Mouse (Mus musculus) midbrain, postnatal 0 days (tissue): ENCODE measurements around the gene Hnrnpl. TPM values are rescaled to one million over a fixed set of nuclear protein-coding genes. Genes with fewer than 3 reads are reported as not detected.
A peak's percentile ranks its signal among the peaks of the same experiment; 100 is the strongest.
"Not testable (repeated sequence)": the region's sequence is repeated elsewhere in the genome, so short reads cannot be mapped to it uniquely, and the experiment has no call there.

ENCODE experiments used
- ATAC-seq: fragments of 200-750 bp; cut with Nextera tagmentation; 2 replicates; pipeline ENCODE4 v1.8.0; 2017; ENCODE audit warnings: moderate number of reproducible peaks, mild to moderate bottlenecking, moderate TSS enrichment, moderate library complexity; ENCODE audit not compliant: low FRiP score
- DNase-seq: peaks from one replicate; pipeline ENCODE4 v3.0.0-alpha.2; 2015; ENCODE audit warnings: low spot score
- H3K27ac ChIP-seq: fragments of 300-500 bp; sonication (generic); 2 replicates; pipeline ENCODE4 v1.5.1; 2014; ENCODE audit warnings: low read depth, mild to moderate bottlenecking, low read length, mixed read lengths
- H3K27me3 ChIP-seq: fragments of 300-500 bp; sonication (generic); 2 replicates; pipeline ENCODE4 v1.6.1; 2014; ENCODE audit warnings: low read length, control low read depth, mixed read lengths; ENCODE audit not compliant: insufficient read depth
- H3K36me3 ChIP-seq: fragments of 300-500 bp; sonication (generic); 2 replicates; pipeline ENCODE4 v1.6.1; 2014; ENCODE audit warnings: low read length, control low read depth, mixed read lengths; ENCODE audit not compliant: insufficient read depth
- H3K4me1 ChIP-seq: fragments of 300-500 bp; sonication (generic); 2 replicates; pipeline ENCODE4 v1.6.1; 2014; ENCODE audit warnings: mild to moderate bottlenecking, control low read depth, antibody characterized with exemption, low read length, mixed read lengths; ENCODE audit not compliant: insufficient read depth
- H3K4me2 ChIP-seq: fragments of 300-500 bp; sonication (generic); 2 replicates; pipeline ENCODE4 v1.6.1; 2014; ENCODE audit warnings: low read depth, mild to moderate bottlenecking, low read length, mixed read lengths; ENCODE audit not compliant: poor library complexity, severe bottlenecking
- H3K4me3 ChIP-seq: fragments of 300-500 bp; sonication (generic); 2 replicates; pipeline ENCODE4 v1.5.1; 2014; ENCODE audit warnings: low read depth, mild to moderate bottlenecking, low read length, moderate library complexity
- H3K9ac ChIP-seq: fragments of 300-500 bp; sonication (generic); replicated peaks from 2 replicates; pipeline ENCODE4 v1.6.1; 2014; ENCODE audit warnings: mild to moderate bottlenecking, low read length, moderate library complexity, mixed read lengths; ENCODE audit not compliant: poor library complexity, severe bottlenecking
- H3K9me3 ChIP-seq: fragments of 300-500 bp; sonication (generic); 2 replicates; pipeline ENCODE4 v1.6.1; 2016; ENCODE audit warnings: low read length, control low read depth
- CTCF ChIP-seq: IDR thresholded peaks from 2 replicates; pipeline ENCODE4 v1.5.1; 2016; ENCODE audit warnings: antibody characterized with exemption, mild to moderate bottlenecking
- WGBS: fragments of 180-500 bp; shearing (Covaris S2); extraction: QIAGEN DNeasy Blood & Tissue Kit; methylation state at CpG from one replicate; pipeline ENCODE4 v1.1.7; 2014; 5-methylcytosine and 5-hydroxymethylcytosine counted together
- polyA plus RNA-seq: library from polyadenylated mRNA; unstranded; fragments of >200 nt; fragmentation: Nextera tagmentation; extraction: Ambion mirVana; gene quantifications from 2 replicates; pipeline ENCODE4 v1.2.1, GENCODE M21; 2015
- total RNA-seq: library from RNA; depleted of rRNA; stranded (reverse); fragments of >200 nt; gene quantifications from 2 replicates; pipeline ENCODE4 v1.2.3, GENCODE M21; 2014

Hnrnpl gene
- total and polyA plus RNA-seq, 2 experiments from 2014 or later = 175 to 265 TPM

DNA sequence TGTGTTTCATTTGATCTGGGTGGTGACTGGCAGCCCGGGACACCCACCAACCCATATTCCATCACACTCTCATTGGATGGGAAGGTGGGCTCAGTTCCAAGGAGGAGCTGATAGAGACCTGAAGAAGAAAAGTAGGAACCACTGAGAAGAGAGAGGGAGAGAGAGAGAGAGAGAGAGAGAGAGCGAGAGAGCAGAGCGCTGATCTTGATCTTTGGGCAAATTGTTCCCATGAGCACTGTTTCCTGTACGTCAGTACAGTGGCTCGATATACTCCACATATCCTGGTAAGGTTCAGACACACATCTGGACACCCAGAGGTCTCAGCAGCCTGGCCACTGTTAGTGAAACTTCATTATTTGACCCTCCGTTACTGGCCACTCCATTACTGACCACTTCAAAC, 55.2 kb downstream of the Hnrnpl start, which contains the start of gene Lgals7:
TSS of gene Lgals7 (plus strand) at position 314 of the 400 bp plus-strand sequence.
- H3K4me2 ChIP-seq = no peak within 1 kb of the TSS
- 81% methylated on average over 6 of the region's 6 CpGs for WGBS
- no peak within 1 kb of the TSS for H3K27ac ChIP-seq
- no peaks in the 10 kb centered on the region for H3K4me1 ChIP-seq
- H3K36me3 ChIP-seq = no peaks in the 10 kb centered on the region
- ATAC-seq = no peak
- TF ChIP-seq CTCF = no peak
- no peak within 1 kb of the TSS for H3K9ac ChIP-seq
- no peak for DNase-seq
- H3K9me3 ChIP-seq = no peaks in the 10 kb centered on the region
- H3K4me3 ChIP-seq = no peak within 1 kb of the TSS
- no peaks in the 10 kb centered on the region for H3K27me3 ChIP-seq

DNA sequence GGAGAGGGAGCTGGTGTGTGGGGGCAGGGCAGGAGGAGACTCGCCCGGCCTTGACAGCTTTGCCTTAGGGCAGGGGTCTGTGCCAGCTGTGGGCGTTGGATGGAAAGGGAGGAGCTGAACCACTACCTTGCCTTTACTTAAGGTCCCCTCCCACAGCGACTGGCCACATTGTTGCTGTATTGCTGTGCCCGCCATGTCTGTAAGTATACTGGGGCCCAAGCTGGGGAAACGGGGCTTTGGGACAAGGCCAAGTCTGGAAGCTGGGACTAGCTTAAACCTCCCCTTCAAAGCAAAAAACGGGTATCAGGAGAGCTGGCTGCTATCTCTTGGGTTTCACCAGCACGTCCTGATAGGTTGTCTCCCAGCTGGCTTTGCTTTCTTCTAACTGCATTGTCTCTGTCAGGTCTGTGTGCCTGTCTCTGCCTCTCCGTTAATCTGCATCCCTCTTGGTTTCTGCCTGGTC, 56.0 kb downstream of the Hnrnpl start:
- 35% methylated on average over 9 of the region's 9 CpGs for WGBS
- Histone ChIP-seq H3K4me1 (no peaks in the 10 kb centered on the region), H3K4me2 (no peak overlapping the region), H3K4me3 (no peak overlapping the region), H3K9ac (no peak overlapping the region), H3K36me3 (no peaks in the 10 kb centered on the region), H3K9me3 (no peaks in the 10 kb centered on the region), H3K27ac (no peak overlapping the region), H3K27me3 (no peaks in the 10 kb centered on the region)
- DNase-seq = no peak
- ATAC-seq = no peak
- no peak for TF ChIP-seq CTCF

DNA sequence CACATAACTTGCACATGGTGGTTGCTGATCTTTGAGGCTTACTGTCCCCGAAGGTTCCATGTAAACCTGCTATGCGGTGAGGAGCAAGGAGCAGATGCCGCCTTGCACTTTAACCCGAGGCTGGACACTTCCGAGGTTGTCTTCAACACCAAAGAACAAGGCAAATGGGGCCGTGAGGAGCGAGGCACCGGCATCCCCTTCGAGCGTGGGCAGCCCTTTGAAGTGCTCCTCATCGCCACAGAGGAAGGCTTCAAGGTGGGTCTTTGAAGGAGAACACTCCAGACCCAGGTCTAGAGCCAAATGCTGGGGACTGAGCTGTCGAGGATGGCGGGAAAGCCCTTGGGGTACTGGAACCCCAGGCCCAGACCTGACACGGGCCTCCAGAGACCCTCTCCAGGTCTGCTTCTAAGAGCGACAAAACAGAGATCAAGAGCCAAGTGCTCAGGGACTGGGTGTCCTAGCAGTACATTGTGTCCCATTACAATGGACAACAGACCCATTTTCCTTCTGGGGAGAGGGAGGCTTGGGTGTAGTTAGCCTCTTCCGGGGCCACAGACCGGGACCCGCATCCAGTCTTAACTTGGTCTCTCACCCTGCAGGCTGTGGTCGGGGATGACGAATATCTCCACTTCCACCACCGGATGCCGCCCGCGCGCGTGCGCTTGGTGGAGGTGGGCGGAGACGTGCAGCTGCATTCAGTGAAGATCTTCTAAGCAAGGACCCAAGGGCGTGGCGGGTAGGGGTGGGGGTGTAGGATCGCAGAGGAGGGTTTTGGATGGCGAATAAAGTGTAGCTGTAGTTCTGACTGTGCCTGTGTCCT, 57.4 kb downstream of the Hnrnpl start:
- H3K4me1 ChIP-seq = no peaks in the 10 kb centered on the region
- no peaks in the 10 kb centered on the region for H3K36me3 ChIP-seq
- ATAC-seq (peak; percentile 65; the same call in 1 of the 2 replicates), DNase-seq (peak; percentile 37)
- TF ChIP-seq CTCF = peak; percentile 46
- H3K27ac ChIP-seq = no peak overlapping the region
- peak overlapping the region; percentile 22 for H3K4me3 ChIP-seq
- no peaks in the 10 kb centered on the region for H3K9me3 ChIP-seq
- 51% methylated on average over 33 of the region's 33 CpGs for WGBS
- peak overlapping the region; percentile 46 for H3K4me2 ChIP-seq
- no peaks in the 10 kb centered on the region for H3K27me3 ChIP-seq
- no peak overlapping the region for H3K9ac ChIP-seq

- no peak overlapping the region for H3K4me2 ChIP-seq
- DNase-seq (no peak), ATAC-seq (no peak)
- H3K9ac ChIP-seq = no peak overlapping the region
- no peaks in the 10 kb centered on the region for H3K27me3 ChIP-seq
- no peak overlapping the region for H3K27ac ChIP-seq
- TF ChIP-seq CTCF = no peak
- no peaks in the 10 kb centered on the region for H3K4me1 ChIP-seq
- no peaks in the 10 kb centered on the region for H3K9me3 ChIP-seq
- no peak overlapping the region for H3K4me3 ChIP-seq
- no peaks in the 10 kb centered on the region for H3K36me3 ChIP-seq
- WGBS = 94% methylated on average over 28 of the region's 28 CpGs
Observed at GRCm38 (mm10) chr7:28866769-28867507, 58.6 kb downstream of the Hnrnpl start.

DNA sequence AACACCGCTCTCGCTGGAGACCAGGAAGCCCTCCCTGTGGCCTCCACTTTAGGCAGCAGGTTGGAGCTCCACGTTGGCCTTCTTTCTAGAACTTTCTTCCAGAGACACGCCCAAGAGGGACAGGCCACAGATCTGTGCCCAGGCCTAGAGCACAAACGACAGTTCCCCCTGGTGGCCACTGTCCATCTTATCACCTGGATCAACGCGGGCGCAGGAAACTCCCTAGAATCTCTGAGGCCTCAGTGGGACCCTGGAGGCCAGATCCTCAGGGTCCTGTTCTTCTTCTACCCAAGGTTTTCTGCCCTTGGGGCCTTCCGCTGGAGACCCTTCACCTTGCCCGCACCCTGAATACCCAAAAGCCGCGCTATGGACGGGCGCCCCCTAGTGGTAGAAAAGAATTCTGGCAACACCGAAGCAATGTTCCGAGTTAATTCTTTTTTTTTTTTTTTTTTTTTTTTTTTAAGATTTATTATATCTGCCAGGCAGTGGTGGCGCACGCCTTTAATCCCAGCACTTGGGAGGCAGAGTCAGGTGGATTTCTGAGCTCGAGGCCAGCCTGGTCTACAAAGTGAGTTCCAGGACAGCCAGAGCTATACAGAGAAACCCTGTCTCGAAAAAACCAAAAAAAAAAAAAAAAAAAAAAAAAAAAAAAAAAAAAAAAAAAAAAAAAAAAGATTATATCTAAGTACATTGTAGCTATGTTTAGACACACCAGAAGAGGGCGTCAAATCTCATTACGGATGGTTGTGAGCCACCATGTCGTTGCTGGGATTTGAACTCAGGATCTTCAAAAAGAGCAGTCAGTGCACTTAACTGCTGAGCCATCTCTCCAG, 59.4 kb downstream of the Hnrnpl start:
- 27% methylated on average over 23 of the region's 23 CpGs for WGBS

More for the DNA sequence above, 59.4 kb downstream of the Hnrnpl start:
- H3K4me1 ChIP-seq, H3K9ac ChIP-seq, ATAC-seq, H3K9me3 ChIP-seq, H3K27ac ChIP-seq, H3K36me3 ChIP-seq, H3K4me2 ChIP-seq, H3K27me3 ChIP-seq, H3K4me3 ChIP-seq: not testable (repeated sequence)
- TF ChIP-seq CTCF = peak; percentile 66
- peak; percentile 36 for DNase-seq
